Mouse (Mus musculus) kidney, embryonic 16.5 days (tissue): ENCODE results near the gene Lsr. TPM values are rescaled to one million over a fixed set of nuclear protein-coding genes. Genes with fewer than 3 reads are reported as not detected.

Experiments used
- ATAC-seq: fragments of 200-750 bp; cut with Nextera tagmentation; 2 replicates; pipeline ENCODE4 v1.8.0; 2017; ENCODE audit warnings: moderate TSS enrichment; ENCODE audit not compliant: low FRiP score, low TSS enrichment
- H3K27ac ChIP-seq: fragments of 300-500 bp; sonication (generic); 2 replicates; pipeline ENCODE4 v1.5.1; 2014; ENCODE audit warnings: low read length
- H3K27me3 ChIP-seq: fragments of 300-500 bp; sonication (generic); 2 replicates; pipeline ENCODE4 v1.6.1; 2014; ENCODE audit warnings: low read length, control low read depth, mixed read lengths; ENCODE audit not compliant: insufficient read depth
- H3K36me3 ChIP-seq: fragments of 300-500 bp; sonication (generic); 2 replicates; pipeline ENCODE4 v1.6.1; 2014; ENCODE audit warnings: low read length, control low read depth, mixed read lengths; ENCODE audit not compliant: insufficient read depth
- H3K4me1 ChIP-seq: fragments of 300-500 bp; sonication (generic); 2 replicates; pipeline ENCODE4 v1.6.1; 2014; ENCODE audit warnings: low read length, control low read depth, mixed read lengths; ENCODE audit not compliant: insufficient read depth
- H3K4me2 ChIP-seq: fragments of 300-500 bp; sonication (generic); replicated peaks from 2 replicates; pipeline ENCODE4 v1.6.1; 2014; ENCODE audit warnings: low read depth, low read length
- H3K4me3 ChIP-seq: fragments of 300-500 bp; sonication (generic); 2 replicates; pipeline ENCODE4 v1.5.1; 2014; ENCODE audit warnings: mild to moderate bottlenecking, low read length
- H3K9ac ChIP-seq: fragments of 300-500 bp; sonication (generic); replicated peaks from 2 replicates; pipeline ENCODE4 v1.6.1; 2014; ENCODE audit warnings: low read length
- H3K9me3 ChIP-seq: fragments of 300-500 bp; sonication (generic); 2 replicates; pipeline ENCODE4 v1.6.1; 2016; ENCODE audit warnings: low read length, control low read depth
- WGBS: fragments of 180-500 bp; shearing (Covaris S2); extraction: QIAGEN DNeasy Blood & Tissue Kit; methylation state at CpG from one replicate; pipeline ENCODE4 v1.1.7; 2014; 5-methylcytosine and 5-hydroxymethylcytosine counted together
- polyA plus RNA-seq: library from polyadenylated mRNA; unstranded; fragments of >200 nt; fragmentation: Nextera tagmentation; extraction: Ambion mirVana; gene quantifications from 2 replicates; pipeline ENCODE4 v1.2.1, GENCODE M21; 2015

Lsr gene
- polyA plus RNA-seq, 1 experiment from 2014 or later, result 73.5 TPM

- H3K4me2 ChIP-seq, result no peak overlapping the region
- no peak overlapping the region for H3K27ac ChIP-seq
- H3K9me3 ChIP-seq, result no peaks in the 10 kb centered on the region
- no peaks in the 10 kb centered on the region for H3K4me1 ChIP-seq
- no peak overlapping the region for H3K4me3 ChIP-seq
- no peak for ATAC-seq
- 34% methylated on average over 6 of the region's 6 CpGs for WGBS
- H3K27me3 ChIP-seq, result no peaks in the 10 kb centered on the region
- H3K36me3 ChIP-seq, result no peaks in the 10 kb centered on the region
- H3K9ac ChIP-seq, result no peak overlapping the region
Measured at GRCm38 (mm10) chr7:30916713-30917112, 56.6 kb downstream of the Lsr start.

GRCm38 (mm10) chr7:30914732-30915131, 58.5 kb downstream of the Lsr start, which contains the start of gene Mag:
Gene Mag, minus strand, starts transcription at chr7:30914873.
- H3K9me3 ChIP-seq, result no peaks in the 10 kb centered on the region

GRCm38 (mm10) chr7:30909773-30910172, 63.5 kb downstream of the Lsr start:
- no peak overlapping the region for H3K4me3 ChIP-seq
- no peak overlapping the region for H3K4me2 ChIP-seq
- H3K27me3 ChIP-seq, result 0 out of 2 replicates have a peak, but pooled peaks cover 2% of the 10 kb centered on the region
- no peaks in the 10 kb centered on the region for H3K36me3 ChIP-seq
- no peak overlapping the region for H3K9ac ChIP-seq
- H3K4me1 ChIP-seq, result peaks cover 6% of the 10 kb centered on the region
- ATAC-seq, result no peak
- 83% methylated on average over 6 of the region's 6 CpGs for WGBS
- no peak overlapping the region for H3K27ac ChIP-seq
- H3K9me3 ChIP-seq, result no peaks in the 10 kb centered on the region

More at GRCm38 (mm10) chr7:30914732-30915131, 58.5 kb downstream of the Lsr start, which contains the start of gene Mag:
- no peaks in the 10 kb centered on the region for H3K27me3 ChIP-seq
- WGBS, result 73% methylated on average over 7 of the region's 8 CpGs
- no peak within 1 kb of the TSS for H3K27ac ChIP-seq
- no peak within 1 kb of the TSS for H3K4me3 ChIP-seq
- no peak for ATAC-seq
- no peak within 1 kb of the TSS for H3K4me2 ChIP-seq
- H3K36me3 ChIP-seq, result no peaks in the 10 kb centered on the region
- H3K4me1 ChIP-seq, result no peaks in the 10 kb centered on the region
- H3K9ac ChIP-seq, result no peak within 1 kb of the TSS

- no peaks in the 10 kb centered on the region for H3K36me3 ChIP-seq
- peaks cover 6% of the 10 kb centered on the region for H3K4me1 ChIP-seq
- peak overlapping the region; percentile 39 for H3K4me3 ChIP-seq
- H3K27me3 ChIP-seq, result 0 out of 2 replicates have a peak, but pooled peaks cover 2% of the 10 kb centered on the region
- no peaks in the 10 kb centered on the region for H3K9me3 ChIP-seq
- 17% methylated on average over 16 of the region's 17 CpGs for WGBS
- H3K4me2 ChIP-seq, result peak overlapping the region; percentile 62
- H3K9ac ChIP-seq, result no peak overlapping the region
- ATAC-seq, result no peak; the same call in none of the 2 replicates
- H3K27ac ChIP-seq, result no peak overlapping the region
Measured at GRCm38 (mm10) chr7:30908992-30909431, 64.3 kb downstream of the Lsr start.

- 0 out of 2 replicates have a peak, but pooled peaks cover 2% of the 10 kb centered on the region for H3K27me3 ChIP-seq
- peak overlapping the region; percentile 62 for H3K4me2 ChIP-seq
- no peak overlapping the region; the same call in 1 of the 2 replicates for H3K9ac ChIP-seq
- H3K9me3 ChIP-seq, result no peaks in the 10 kb centered on the region
- H3K4me1 ChIP-seq, result peaks cover 6% of the 10 kb centered on the region
- H3K27ac ChIP-seq, result no peak overlapping the region
- peak overlapping the region; percentile 39 for H3K4me3 ChIP-seq
- peak; percentile 81 for ATAC-seq
- no peaks in the 10 kb centered on the region for H3K36me3 ChIP-seq
- 1% methylated on average over 25 of the region's 26 CpGs for WGBS
Measured at GRCm38 (mm10) chr7:30908277-30908991, 64.8 kb downstream of the Lsr start.

Other genes starting within 250 kb of the Lsr start
- gene Tmem147, start 243.9 kb downstream of the Lsr start, polyA plus RNA-seq, result 209 and 225 TPM in 2 replicates
- gene Gapdhs, start 229.8 kb downstream of the Lsr start, polyA plus RNA-seq, result 0.21 and 0.45 TPM in 2 replicates
- gene Sbsn, start 222.0 kb downstream of the Lsr start, polyA plus RNA-seq, result 1.7 and 2.3 TPM in 2 replicates
- gene Dmkn, start 209.7 kb downstream of the Lsr start, polyA plus RNA-seq, result 0.89 and 1.2 TPM in 2 replicates
- gene Krtdap, start 185.6 kb downstream of the Lsr start, polyA plus RNA-seq, result 1.0 and 1.5 TPM in 2 replicates
- gene Ffar2, start 149.7 kb downstream of the Lsr start, polyA plus RNA-seq, result 0.28 and 0.30 TPM in 2 replicates
- 0.12 and 0.24 TPM in 2 replicates for gene Ffar3, start 117.3 kb downstream of the Lsr start, polyA plus RNA-seq
- not detected in 2 replicates for gene Ffar1, start 111.9 kb downstream of the Lsr start, polyA plus RNA-seq
- gene Cd22, start 93.1 kb downstream of the Lsr start, polyA plus RNA-seq, result 0.19 and 0.29 TPM in 2 replicates
- 0.59 and 0.74 TPM in 2 replicates for gene Mag, start 58.6 kb downstream of the Lsr start, polyA plus RNA-seq
- gene Hamp2, start 48.8 kb downstream of the Lsr start, polyA plus RNA-seq, result not detected in 2 replicates
- not detected in 2 replicates for gene Hamp, start 29.4 kb downstream of the Lsr start, polyA plus RNA-seq
- gene Usf2, start 16.7 kb downstream of the Lsr start, polyA plus RNA-seq, result 19.8 and 25.3 TPM in 2 replicates
- 8.0 and 9.0 TPM in 2 replicates for gene Fam187b, start 326 bp upstream of the Lsr start, polyA plus RNA-seq
- gene Fxyd5, start 69.0 kb upstream of the Lsr start, polyA plus RNA-seq, result 32.6 and 34.0 TPM in 2 replicates
- 11.1 and 11.4 TPM in 2 replicates for gene Fxyd7, start 78.0 kb upstream of the Lsr start, polyA plus RNA-seq
- gene Fxyd1, start 83.7 kb upstream of the Lsr start, polyA plus RNA-seq, result 45.7 and 48.3 TPM in 2 replicates
- 0.32 and 0.33 TPM in 2 replicates for gene Lgi4, start 85.9 kb upstream of the Lsr start, polyA plus RNA-seq
- 15.0 and 19.0 TPM in 2 replicates for gene Fxyd3, start 103.2 kb upstream of the Lsr start, polyA plus RNA-seq
- 72.9 and 77.0 TPM in 2 replicates for gene Hpn, start 141.8 kb upstream of the Lsr start, polyA plus RNA-seq
- 1.4 and 1.8 TPM in 2 replicates for gene Scn1b, start 153.5 kb upstream of the Lsr start, polyA plus RNA-seq
- 73.3 and 73.4 TPM in 2 replicates for gene Gramd1a, start 182.4 kb upstream of the Lsr start, polyA plus RNA-seq